Mouse (Mus musculus): ENCODE results near the gene Sox5. TPM values are rescaled to one million over a fixed set of nuclear protein-coding genes. Genes with fewer than 3 reads are reported as not detected.

Sox5 gene
- polyA plus RNA-seq, 1 experiment from 2014 or later = 17.2 TPM

DNA sequence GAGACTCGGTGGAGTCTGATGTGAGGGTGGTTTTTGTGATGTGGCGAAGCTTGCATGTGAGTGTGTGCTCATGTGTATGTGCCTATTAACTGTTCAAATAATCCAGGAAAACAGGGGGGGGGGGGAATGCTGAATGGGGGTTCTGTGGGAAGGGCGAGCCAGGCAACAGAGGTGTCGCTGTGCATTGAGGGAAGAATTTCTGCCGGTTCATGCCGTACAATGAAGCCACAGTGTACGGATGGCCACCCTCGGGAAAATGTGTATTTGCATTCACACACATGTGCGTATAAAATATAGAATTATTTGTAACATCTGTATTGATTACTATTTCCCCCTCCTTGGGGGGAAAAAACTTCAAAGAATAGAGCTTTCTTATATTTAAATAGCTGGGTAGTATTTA lies 699.5 kb downstream of the Sox5 start:
- no peak overlapping the region for H3K4me2 ChIP-seq (ENCODE audit: low read length)
- H3K27ac ChIP-seq (ENCODE audit: low read depth) = no peak overlapping the region
- H3K4me1 ChIP-seq (replicated peaks; ENCODE audit: control insufficient read depth, insufficient read depth, low read length) = no peaks in the 10 kb centered on the region
- H3K9ac ChIP-seq (ENCODE audit: low read length) = no peak overlapping the region
- no peaks in the 10 kb centered on the region for H3K9me3 ChIP-seq (ENCODE audit: control insufficient read depth, low read length)
- WGBS = 91% methylated on average over 9 of the region's 9 CpGs
- ATAC-seq (replicated peaks; ENCODE audit: low FRiP score, low TSS enrichment, low read depth) (no peak), DNase-seq (ENCODE audit: low spot score) (no peak)
- H3K27me3 ChIP-seq (replicated peaks; ENCODE audit: control insufficient read depth, insufficient read depth, low read length) = no peaks in the 10 kb centered on the region
- no peaks in the 10 kb centered on the region for H3K36me3 ChIP-seq (ENCODE audit: control insufficient read depth, insufficient read depth, low read length)
- no peak overlapping the region for H3K4me3 ChIP-seq (ENCODE audit: low read depth, low read length)

DNA sequence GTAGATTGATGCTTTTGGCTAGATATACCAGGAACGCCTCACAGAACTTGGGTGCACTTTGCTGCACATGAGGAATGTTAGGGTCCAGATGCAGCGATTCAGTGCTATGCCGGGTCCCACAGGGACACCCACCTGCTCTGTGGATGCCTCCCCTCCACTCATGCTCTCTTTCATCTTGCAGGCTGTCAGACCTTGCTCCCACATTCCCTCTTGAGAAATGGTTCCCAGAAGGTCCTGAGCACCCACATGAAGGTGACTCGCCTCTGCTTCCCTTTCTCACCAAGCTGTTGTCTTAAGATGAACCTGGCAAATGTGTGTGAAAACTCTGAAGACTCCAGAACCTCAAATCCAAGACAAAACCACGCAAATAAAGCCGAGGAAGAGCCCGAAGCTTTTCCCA lies 704.0 kb downstream of the Sox5 start:
- 91% methylated on average over 7 of the region's 7 CpGs for WGBS

DNA sequence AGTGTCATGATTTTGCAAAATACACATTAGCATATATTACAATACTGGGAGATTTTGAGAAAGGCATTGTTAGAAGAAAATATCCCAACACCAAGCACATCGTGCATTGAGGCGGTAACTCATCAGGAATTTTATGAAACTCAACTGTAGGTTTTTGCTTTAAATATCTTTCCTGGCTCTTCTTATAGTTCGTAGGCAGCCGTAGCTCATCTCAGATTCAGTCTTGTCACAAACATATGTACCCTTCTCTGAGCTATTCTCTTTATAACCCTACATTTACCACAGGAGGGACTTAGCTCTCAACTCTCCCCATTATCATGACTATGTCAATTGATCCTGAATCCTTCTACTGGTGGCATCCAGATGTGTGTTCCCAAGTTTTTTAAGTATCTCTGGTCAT lies 705.4 kb downstream of the Sox5 start:
- no peak for ATAC-seq (replicated peaks; ENCODE audit: low FRiP score, low TSS enrichment, low read depth)
- H3K4me2 ChIP-seq (ENCODE audit: low read length) = no peak overlapping the region
- no peak overlapping the region for H3K9ac ChIP-seq (ENCODE audit: low read length)
- no peaks in the 10 kb centered on the region for H3K36me3 ChIP-seq (ENCODE audit: control insufficient read depth, insufficient read depth, low read length)
- H3K27me3 ChIP-seq (replicated peaks; ENCODE audit: control insufficient read depth, insufficient read depth, low read length) = no peaks in the 10 kb centered on the region
- H3K9me3 ChIP-seq (ENCODE audit: control insufficient read depth, low read length) = no peaks in the 10 kb centered on the region
- no peak for DNase-seq (ENCODE audit: low spot score)
- 91% methylated on average over 4 of the region's 4 CpGs for WGBS
- no peak overlapping the region for H3K27ac ChIP-seq (ENCODE audit: low read depth)
- H3K4me3 ChIP-seq (ENCODE audit: low read depth, low read length) = no peak overlapping the region
- H3K4me1 ChIP-seq (replicated peaks; ENCODE audit: control insufficient read depth, insufficient read depth, low read length) = 0 out of 2 replicates have a peak, but pooled peaks cover 2% of the 10 kb centered on the region

More for the DNA sequence above, 704.0 kb downstream of the Sox5 start:
- DNase-seq (ENCODE audit: low spot score) (no peak), ATAC-seq (replicated peaks; ENCODE audit: low FRiP score, low TSS enrichment, low read depth) (no peak)
- H3K4me2 ChIP-seq (ENCODE audit: low read length) = no peak overlapping the region
- H3K27me3 ChIP-seq (replicated peaks; ENCODE audit: control insufficient read depth, insufficient read depth, low read length) = no peaks in the 10 kb centered on the region
- H3K27ac ChIP-seq (ENCODE audit: low read depth) = no peak overlapping the region
- H3K9ac ChIP-seq (ENCODE audit: low read length) = no peak overlapping the region
- no peak overlapping the region for H3K4me3 ChIP-seq (ENCODE audit: low read depth, low read length)
- H3K36me3 ChIP-seq (ENCODE audit: control insufficient read depth, insufficient read depth, low read length) = no peaks in the 10 kb centered on the region
- H3K9me3 ChIP-seq (ENCODE audit: control insufficient read depth, low read length) = no peaks in the 10 kb centered on the region
- H3K4me1 ChIP-seq (replicated peaks; ENCODE audit: control insufficient read depth, insufficient read depth, low read length) = 0 out of 2 replicates have a peak, but pooled peaks cover 2% of the 10 kb centered on the region

DNA sequence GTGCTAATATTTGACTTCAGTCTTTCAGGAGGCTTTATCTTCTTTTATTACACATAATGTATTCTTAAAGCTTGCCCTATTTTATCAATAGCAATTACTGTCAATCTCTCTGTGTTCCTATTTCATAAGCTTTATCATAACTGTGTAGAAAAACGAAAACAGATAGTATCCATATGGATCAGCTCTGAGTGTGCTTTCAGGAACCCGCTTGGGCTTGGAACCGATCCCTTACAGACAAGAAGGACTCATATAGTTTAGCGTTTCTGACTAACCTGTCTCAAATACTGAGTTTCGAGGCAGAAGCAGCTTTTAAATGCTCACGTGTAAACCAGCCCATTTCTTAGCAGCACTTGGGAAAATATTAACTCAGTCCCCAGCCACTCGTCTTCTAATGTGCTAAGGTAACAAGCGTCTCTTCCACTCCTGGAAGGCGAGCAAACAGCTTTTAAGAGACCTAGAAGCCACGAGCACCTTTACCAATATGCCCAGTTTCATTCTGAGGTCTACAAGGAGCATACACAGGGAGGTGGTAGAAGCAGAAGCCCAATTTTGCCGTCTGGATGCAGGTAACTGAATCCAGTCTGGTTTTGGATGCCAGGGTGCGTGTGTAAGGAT lies 706.3 kb downstream of the Sox5 start:
- no peak for ATAC-seq (replicated peaks; ENCODE audit: low FRiP score, low TSS enrichment, low read depth)
- WGBS = 77% methylated on average over 12 of the region's 12 CpGs

DNA sequence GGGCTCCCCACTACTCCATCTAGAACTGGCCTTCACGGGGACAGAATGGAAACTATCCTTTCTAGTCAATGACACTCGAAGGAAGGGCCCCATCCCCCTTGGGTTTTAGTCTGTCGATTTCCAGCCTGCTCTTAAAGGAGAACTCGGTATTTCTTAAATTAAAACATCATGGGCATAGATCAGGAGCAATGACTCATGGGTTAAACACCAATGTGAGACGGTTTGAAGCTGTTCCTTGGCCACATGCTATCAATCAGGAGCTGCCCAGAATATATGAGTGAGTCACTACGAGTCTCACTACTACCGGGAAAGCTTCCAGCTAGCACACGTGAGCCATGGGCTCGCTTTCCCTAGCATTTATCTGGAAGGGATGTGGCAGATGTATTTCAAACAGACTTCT lies 707.0 kb downstream of the Sox5 start:
- no peaks in the 10 kb centered on the region for H3K9me3 ChIP-seq (ENCODE audit: control insufficient read depth, low read length)
- H3K36me3 ChIP-seq (ENCODE audit: control insufficient read depth, insufficient read depth, low read length) = no peaks in the 10 kb centered on the region
- 48% methylated on average over 9 of the region's 9 CpGs for WGBS
- no peaks in the 10 kb centered on the region for H3K27me3 ChIP-seq (replicated peaks; ENCODE audit: control insufficient read depth, insufficient read depth, low read length)
- H3K27ac ChIP-seq (ENCODE audit: low read depth) = no peak overlapping the region
- no peak overlapping the region for H3K4me2 ChIP-seq (ENCODE audit: low read length)
- H3K4me3 ChIP-seq (ENCODE audit: low read depth, low read length) = no peak overlapping the region
- no peak overlapping the region for H3K9ac ChIP-seq (ENCODE audit: low read length)
- H3K4me1 ChIP-seq (replicated peaks; ENCODE audit: control insufficient read depth, insufficient read depth, low read length) = 0 out of 2 replicates have a peak, but pooled peaks cover 2% of the 10 kb centered on the region
- ATAC-seq (replicated peaks; ENCODE audit: low FRiP score, low TSS enrichment, low read depth) = 0 out of 2 replicates have a peak, but pooled peaks have one; percentile 58
- DNase-seq (ENCODE audit: low spot score) = no peak

More for the DNA sequence above, 706.3 kb downstream of the Sox5 start:
- Histone ChIP-seq H3K36me3 (ENCODE audit: control insufficient read depth, insufficient read depth, low read length) (no peaks in the 10 kb centered on the region), H3K27me3 (replicated peaks; ENCODE audit: control insufficient read depth, insufficient read depth, low read length) (no peaks in the 10 kb centered on the region), H3K27ac (ENCODE audit: low read depth) (no peak overlapping the region), H3K4me2 (ENCODE audit: low read length) (no peak overlapping the region), H3K4me3 (ENCODE audit: low read depth, low read length) (no peak overlapping the region), H3K9me3 (ENCODE audit: control insufficient read depth, low read length) (no peaks in the 10 kb centered on the region), H3K9ac (ENCODE audit: low read length) (no peak overlapping the region), H3K4me1 (replicated peaks; ENCODE audit: control insufficient read depth, insufficient read depth, low read length) (0 out of 2 replicates have a peak, but pooled peaks cover 2% of the 10 kb centered on the region)
- DNase-seq (ENCODE audit: low spot score) = no peak

DNA sequence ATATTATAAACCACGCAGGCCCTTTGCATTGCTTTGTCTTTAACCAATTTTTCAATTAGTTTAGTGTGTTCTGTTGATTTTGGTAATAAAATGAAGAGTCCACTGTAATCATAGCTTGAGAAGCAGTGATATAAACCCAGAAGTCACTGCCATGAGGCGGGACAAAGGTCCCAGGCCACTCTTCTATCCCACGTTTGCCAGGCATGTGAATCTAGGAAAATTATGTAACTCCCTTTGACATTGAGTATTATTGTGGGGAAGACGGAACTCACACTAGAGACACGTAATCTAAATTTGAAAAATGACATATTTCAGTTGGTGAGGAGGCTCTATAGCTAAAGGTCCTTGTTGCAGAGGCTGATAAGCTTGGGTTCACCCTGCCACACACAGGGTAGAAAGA lies 711.3 kb downstream of the Sox5 start:
- DNase-seq (ENCODE audit: low spot score) = no peak
- WGBS = 80% methylated on average over 5 of the region's 5 CpGs

DNA sequence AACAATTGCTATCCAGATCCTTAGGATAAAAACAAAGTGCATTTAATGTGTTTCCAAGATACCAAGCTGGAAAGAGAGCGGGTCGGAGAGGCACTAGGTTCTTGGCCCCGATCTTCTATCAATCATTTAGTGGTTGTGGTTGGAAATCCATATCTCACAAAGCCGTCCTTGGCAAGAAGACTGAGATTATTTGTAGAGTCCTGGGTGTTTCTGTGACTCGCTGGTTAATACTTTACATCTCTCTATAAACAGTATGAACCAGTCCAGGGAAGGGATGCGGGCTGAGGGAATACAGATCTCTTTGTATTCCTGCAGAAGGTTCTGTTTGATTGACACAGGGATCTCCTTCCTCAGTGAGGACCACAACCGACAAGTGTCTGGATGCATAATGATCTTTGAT lies 714.3 kb downstream of the Sox5 start:
- H3K27ac ChIP-seq (ENCODE audit: low read depth) = no peak overlapping the region
- no peaks in the 10 kb centered on the region for H3K4me1 ChIP-seq (replicated peaks; ENCODE audit: control insufficient read depth, insufficient read depth, low read length)
- no peak overlapping the region for H3K4me3 ChIP-seq (ENCODE audit: low read depth, low read length)
- H3K9ac ChIP-seq (ENCODE audit: low read length) = no peak overlapping the region
- no peak overlapping the region for H3K4me2 ChIP-seq (ENCODE audit: low read length)
- H3K9me3 ChIP-seq (ENCODE audit: control insufficient read depth, low read length) = no peaks in the 10 kb centered on the region
- H3K36me3 ChIP-seq (ENCODE audit: control insufficient read depth, insufficient read depth, low read length) = no peaks in the 10 kb centered on the region
- no peaks in the 10 kb centered on the region for H3K27me3 ChIP-seq (replicated peaks; ENCODE audit: control insufficient read depth, insufficient read depth, low read length)
- ATAC-seq (replicated peaks; ENCODE audit: low FRiP score, low TSS enrichment, low read depth) (no peak), DNase-seq (ENCODE audit: low spot score) (no peak)
- 64% methylated on average over 7 of the region's 7 CpGs for WGBS

More for the DNA sequence above, 711.3 kb downstream of the Sox5 start:
- no peak overlapping the region for H3K9ac ChIP-seq (ENCODE audit: low read length)
- no peak overlapping the region for H3K4me2 ChIP-seq (ENCODE audit: low read length)
- H3K27me3 ChIP-seq (replicated peaks; ENCODE audit: control insufficient read depth, insufficient read depth, low read length) = no peaks in the 10 kb centered on the region
- H3K36me3 ChIP-seq (ENCODE audit: control insufficient read depth, insufficient read depth, low read length) = no peaks in the 10 kb centered on the region
- no peaks in the 10 kb centered on the region for H3K9me3 ChIP-seq (ENCODE audit: control insufficient read depth, low read length)
- no peak overlapping the region for H3K27ac ChIP-seq (ENCODE audit: low read depth)
- no peak for ATAC-seq (replicated peaks; ENCODE audit: low FRiP score, low TSS enrichment, low read depth)
- 0 out of 2 replicates have a peak, but pooled peaks cover 2% of the 10 kb centered on the region for H3K4me1 ChIP-seq (replicated peaks; ENCODE audit: control insufficient read depth, insufficient read depth, low read length)
- no peak overlapping the region for H3K4me3 ChIP-seq (ENCODE audit: low read depth, low read length)

DNA sequence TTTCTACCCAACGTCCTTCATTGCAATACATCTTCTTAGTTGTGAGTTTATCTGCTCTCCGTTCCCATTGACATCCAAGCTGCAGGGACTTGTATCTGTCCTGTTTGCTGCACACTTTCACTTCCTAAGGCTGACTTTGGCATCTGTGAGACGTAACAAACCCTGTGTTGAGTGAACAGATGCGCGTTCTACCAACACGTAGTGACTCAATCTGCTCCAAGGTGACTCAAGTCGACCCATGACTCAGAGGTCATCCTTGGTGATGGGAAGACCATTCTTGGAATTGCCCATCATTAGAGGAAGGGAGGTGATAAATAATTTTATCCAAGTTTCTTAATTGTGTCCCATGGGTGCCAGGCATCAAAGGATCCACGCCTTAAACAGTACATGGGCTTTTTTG lies 719.3 kb downstream of the Sox5 start:
- no peak for ATAC-seq (replicated peaks; ENCODE audit: low FRiP score, low TSS enrichment, low read depth)
- DNase-seq (ENCODE audit: low spot score) = no peak
- 94% methylated on average over 8 of the region's 8 CpGs for WGBS

DNA sequence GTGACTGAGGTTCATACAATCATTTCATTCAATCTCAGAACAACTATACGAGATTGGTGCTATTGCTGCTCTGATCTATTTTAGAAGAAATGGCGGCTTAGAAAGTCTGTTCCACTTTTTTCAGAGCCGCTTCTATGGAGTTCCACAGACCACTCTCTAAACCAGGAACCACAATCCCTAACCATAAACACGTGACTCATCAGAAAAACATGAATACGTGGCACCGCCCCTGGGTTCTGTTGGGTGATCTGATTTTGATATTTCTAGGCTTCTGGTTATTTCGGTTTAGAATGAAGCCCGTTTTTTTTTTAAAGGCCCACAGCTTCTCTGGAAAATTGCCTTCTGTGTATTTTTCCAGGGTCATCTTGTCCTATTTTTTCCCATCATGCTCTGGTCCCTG lies 720.0 kb downstream of the Sox5 start:
- H3K27ac ChIP-seq (ENCODE audit: low read depth) = no peak overlapping the region
- no peak overlapping the region for H3K9ac ChIP-seq (ENCODE audit: low read length)
- H3K4me3 ChIP-seq (ENCODE audit: low read depth, low read length) = no peak overlapping the region
- DNase-seq (ENCODE audit: low spot score) (no peak), ATAC-seq (replicated peaks; ENCODE audit: low FRiP score, low TSS enrichment, low read depth) (no peak)
- no peaks in the 10 kb centered on the region for H3K4me1 ChIP-seq (replicated peaks; ENCODE audit: control insufficient read depth, insufficient read depth, low read length)
- WGBS = 91% methylated on average over 8 of the region's 8 CpGs
- no peaks in the 10 kb centered on the region for H3K27me3 ChIP-seq (replicated peaks; ENCODE audit: control insufficient read depth, insufficient read depth, low read length)
- H3K9me3 ChIP-seq (ENCODE audit: control insufficient read depth, low read length) = no peaks in the 10 kb centered on the region
- H3K4me2 ChIP-seq (ENCODE audit: low read length) = no peak overlapping the region
- no peaks in the 10 kb centered on the region for H3K36me3 ChIP-seq (ENCODE audit: control insufficient read depth, insufficient read depth, low read length)

More for the DNA sequence above, 719.3 kb downstream of the Sox5 start:
- Histone ChIP-seq H3K4me1 (replicated peaks; ENCODE audit: control insufficient read depth, insufficient read depth, low read length) (no peaks in the 10 kb centered on the region), H3K27ac (ENCODE audit: low read depth) (no peak overlapping the region), H3K9ac (ENCODE audit: low read length) (no peak overlapping the region), H3K4me3 (ENCODE audit: low read depth, low read length) (no peak overlapping the region), H3K27me3 (replicated peaks; ENCODE audit: control insufficient read depth, insufficient read depth, low read length) (no peaks in the 10 kb centered on the region), H3K4me2 (ENCODE audit: low read length) (no peak overlapping the region), H3K36me3 (ENCODE audit: control insufficient read depth, insufficient read depth, low read length) (no peaks in the 10 kb centered on the region), H3K9me3 (ENCODE audit: control insufficient read depth, low read length) (no peaks in the 10 kb centered on the region)

Data from intestine, embryonic 14.5 days (tissue).